Mouse (Mus musculus) frontal cortex, adult (tissue): ENCODE data around the gene Foxc1.

Source experiments
- ATAC-seq: cut with Nextera tagmentation; 2 replicates; pipeline ENCODE4 v1.9.2; 2017; ENCODE audit warnings: mild to moderate bottlenecking, moderate library complexity, mixed read lengths; ENCODE audit not compliant: low TSS enrichment

Foxc1 gene

DNA sequence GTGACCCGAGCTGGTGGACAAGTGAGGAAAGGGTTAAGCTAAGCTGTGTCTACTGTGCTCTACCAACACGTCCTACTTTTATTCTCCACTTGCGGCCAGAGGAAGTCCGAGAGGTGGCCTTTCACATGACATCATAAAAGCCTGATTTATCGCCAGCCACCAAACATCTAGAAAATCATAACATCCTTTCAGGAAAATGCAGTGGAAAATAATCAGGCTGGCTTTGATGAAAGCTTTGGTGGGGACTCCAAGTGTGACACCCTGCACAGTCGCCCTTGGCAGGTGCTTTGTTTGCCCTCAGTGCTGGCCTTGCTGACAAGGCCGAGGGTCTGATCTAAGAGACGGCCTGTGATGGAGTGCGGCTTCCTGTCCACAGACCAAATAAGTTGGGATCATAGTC lies 23.9 kb downstream of the Foxc1 start:
- ATAC-seq, result no peak

DNA sequence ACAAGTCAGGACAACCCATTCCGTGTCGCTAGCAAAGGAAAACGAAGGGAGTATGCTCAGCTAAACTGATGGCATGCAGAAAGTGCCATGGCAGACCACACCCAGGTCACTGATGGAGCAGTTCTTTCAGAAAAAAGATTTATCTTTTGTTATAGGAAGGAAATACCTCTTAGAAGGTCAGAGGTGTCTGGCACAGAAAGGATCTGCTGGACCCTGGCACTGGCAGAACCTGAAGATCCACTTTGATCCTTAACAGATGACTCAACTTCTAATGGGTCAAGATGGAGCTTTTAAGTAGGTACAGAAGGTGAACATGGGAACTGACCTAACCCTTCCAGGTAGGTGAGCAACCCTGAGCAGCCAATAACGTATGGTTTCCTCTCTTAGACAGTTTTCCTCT lies 29.4 kb downstream of the Foxc1 start:
- ATAC-seq, result no peak

DNA sequence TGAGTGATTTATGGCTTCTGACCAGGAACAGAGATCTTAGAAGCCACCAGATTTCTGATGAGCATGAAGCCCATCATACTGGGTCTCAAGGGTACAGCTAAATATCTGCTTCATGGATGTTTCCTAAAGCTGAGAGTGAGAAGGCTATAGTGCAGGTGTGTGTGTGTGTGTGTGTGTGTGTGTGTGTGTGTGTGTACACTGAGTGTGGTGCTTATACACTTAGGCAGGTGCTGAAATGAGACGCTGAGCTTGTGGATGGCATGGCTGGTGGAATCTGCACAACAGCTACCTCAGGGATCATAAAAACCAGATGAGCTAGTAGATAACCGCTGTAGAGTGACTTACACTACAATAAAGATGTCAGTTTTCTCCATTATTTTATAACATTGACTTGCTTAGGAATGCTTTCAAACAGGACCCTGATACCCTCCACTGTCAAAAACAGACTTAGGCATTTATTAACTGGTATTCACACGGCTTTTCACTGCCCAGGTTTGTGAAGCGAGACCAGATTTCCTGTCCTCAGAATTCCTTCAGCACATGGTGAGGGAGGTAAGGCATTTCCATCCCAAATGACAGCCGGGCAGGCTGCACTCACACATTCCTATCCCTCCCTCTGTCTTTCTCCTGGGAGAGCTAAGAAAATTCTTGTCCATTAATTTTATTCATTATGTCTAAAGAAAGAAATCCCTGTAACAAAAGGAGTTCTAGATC lies 43.0 kb downstream of the Foxc1 start:
- no peak for ATAC-seq

DNA sequence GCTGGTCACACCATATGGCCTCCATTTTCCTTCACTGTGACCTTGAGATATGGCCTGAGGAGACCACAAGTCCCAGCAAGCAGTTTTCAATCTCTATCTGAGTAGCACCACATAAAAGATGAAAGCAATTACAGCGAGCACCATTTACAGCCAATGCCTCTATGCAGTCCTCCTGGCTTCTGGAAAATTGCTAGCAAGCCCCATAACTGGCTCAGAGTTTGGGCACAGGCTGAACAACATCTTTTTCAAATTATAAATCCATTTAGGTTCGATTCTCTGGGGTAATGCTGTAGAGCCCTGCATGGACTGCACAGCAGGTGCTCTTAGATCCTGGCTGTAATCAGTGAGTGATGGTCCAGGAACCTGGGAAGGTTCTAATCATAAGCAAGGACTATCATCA lies 47.1 kb downstream of the Foxc1 start:
- ATAC-seq, result no peak

DNA sequence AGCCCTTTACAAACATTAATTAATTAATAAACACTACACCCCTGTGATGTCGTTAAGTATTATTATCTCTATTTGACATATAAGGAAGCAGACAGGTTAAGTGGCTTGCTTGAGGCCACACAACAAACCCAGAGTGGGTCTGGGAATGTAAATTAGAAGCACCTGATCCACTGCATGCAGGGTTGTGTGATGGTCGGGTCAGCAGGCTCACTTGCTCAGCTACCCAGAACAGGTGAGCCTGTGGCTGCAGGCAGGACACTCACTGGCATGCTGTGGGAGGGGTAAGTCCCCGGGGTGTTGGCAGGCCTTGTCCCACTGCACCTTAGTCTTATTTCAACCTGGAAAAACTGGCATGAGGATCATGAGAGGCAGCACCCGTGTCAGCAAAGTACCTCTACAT lies 47.6 kb downstream of the Foxc1 start:
- ATAC-seq, result no peak

DNA sequence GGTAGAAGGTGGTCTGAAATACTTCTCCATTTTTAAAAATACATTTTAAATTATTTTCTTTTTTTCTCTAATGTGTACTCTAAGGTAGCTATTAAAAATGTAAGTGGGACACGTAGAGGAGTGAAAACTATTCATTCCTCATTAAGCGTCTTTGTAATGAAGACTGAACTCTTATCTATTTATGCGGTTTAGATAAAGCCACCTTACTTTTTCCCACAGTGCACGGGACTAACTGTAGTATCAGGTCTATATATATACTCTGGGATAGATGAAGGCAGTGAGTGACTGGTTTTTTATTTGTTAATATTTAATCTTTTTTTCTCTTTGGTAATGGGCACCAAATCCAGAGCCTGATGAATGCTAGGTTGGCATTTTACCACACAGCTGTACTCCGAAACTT lies 53.8 kb downstream of the Foxc1 start:
- no peak for ATAC-seq
